Mouse (Mus musculus): Measurements from ENCODE around the gene Mrpl46. TPM values are rescaled to one million over a fixed set of nuclear protein-coding genes. Genes with fewer than 3 reads are reported as not detected.
A peak's percentile ranks its signal among the peaks of the same experiment; 100 is the strongest.

Gene Mrpl46
- polyA plus RNA-seq, 1 experiment from 2014 or later, result 55.9 TPM

DNA sequence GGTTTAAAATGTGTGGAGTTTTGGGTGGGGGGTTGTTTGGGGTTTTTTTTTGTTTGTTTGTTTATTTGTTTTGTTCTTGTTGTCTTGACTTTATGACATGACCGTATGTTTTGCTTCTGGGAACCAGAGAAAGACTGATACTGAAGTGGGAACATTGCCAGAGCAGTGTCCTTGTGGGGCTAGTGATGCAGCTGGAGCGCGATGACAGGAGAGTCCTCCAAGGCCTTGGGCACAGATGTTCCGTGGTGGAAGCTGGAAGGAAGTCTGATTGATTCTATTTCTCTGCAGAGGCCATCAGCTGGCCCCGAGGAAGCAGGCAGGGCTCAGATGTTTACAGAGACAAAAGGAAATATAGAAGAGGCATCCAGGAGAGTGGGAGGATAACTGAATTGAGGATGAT lies 2.6 kb upstream of the Mrpl46 start:
- Histone ChIP-seq H3K27me3 (ENCODE audit: control insufficient read depth, insufficient read depth, low read length) (no peaks in the 10 kb centered on the region), H3K4me3 (replicated peaks; ENCODE audit: low read depth, low read length) (no peak overlapping the region), H3K36me3 (ENCODE audit: control insufficient read depth, insufficient read depth, low read length) (peaks cover 40% of the 10 kb centered on the region), H3K9me3 (ENCODE audit: control insufficient read depth, low read length) (no peaks in the 10 kb centered on the region), H3K27ac (replicated peaks; ENCODE audit: low read depth, low read length) (no peak overlapping the region), H3K4me1 (ENCODE audit: control insufficient read depth, insufficient read depth, low read length) (peaks cover 10% of the 10 kb centered on the region), H3K9ac (replicated peaks; ENCODE audit: low read length) (no peak overlapping the region), H3K4me2 (ENCODE audit: low read length) (no peak overlapping the region)
- 76% methylated on average over 5 of the region's 5 CpGs for WGBS
- no peak for ATAC-seq (ENCODE audit: low FRiP score, low TSS enrichment)
- no peak for DNase-seq

DNA sequence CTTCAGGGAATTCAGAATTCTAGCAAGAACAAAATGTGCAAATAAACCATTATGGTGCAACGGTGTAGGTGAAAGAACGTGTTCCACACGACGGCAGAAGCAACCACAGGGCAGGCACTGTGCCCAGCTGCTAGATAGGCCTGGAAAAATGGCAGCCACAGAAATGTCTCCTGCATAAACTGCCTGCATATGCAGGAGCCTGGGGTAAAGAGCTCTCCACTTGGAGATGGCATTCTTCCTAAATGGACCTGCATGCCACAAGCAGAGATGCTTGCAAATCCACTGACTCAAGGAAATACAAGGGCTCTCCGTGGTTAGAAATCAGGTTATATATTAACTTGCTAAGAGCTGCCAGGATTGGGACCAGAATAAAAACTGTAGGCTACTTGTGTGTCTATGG lies 4.6 kb downstream of the Mrpl46 start:
- Histone ChIP-seq H3K9me3 (ENCODE audit: control insufficient read depth, low read length) (no peaks in the 10 kb centered on the region), H3K9ac (replicated peaks; ENCODE audit: low read length) (no peak overlapping the region), H3K27me3 (ENCODE audit: control insufficient read depth, insufficient read depth, low read length) (no peaks in the 10 kb centered on the region), H3K36me3 (ENCODE audit: control insufficient read depth, insufficient read depth, low read length) (peaks cover 62% of the 10 kb centered on the region), H3K4me3 (replicated peaks; ENCODE audit: low read depth, low read length) (no peak overlapping the region), H3K27ac (replicated peaks; ENCODE audit: low read depth, low read length) (no peak overlapping the region), H3K4me1 (ENCODE audit: control insufficient read depth, insufficient read depth, low read length) (peaks cover 9% of the 10 kb centered on the region), H3K4me2 (ENCODE audit: low read length) (no peak overlapping the region)
- ATAC-seq (ENCODE audit: low FRiP score, low TSS enrichment), result no peak
- DNase-seq, result no peak
- 93% methylated on average over 5 of the region's 5 CpGs for WGBS

DNA sequence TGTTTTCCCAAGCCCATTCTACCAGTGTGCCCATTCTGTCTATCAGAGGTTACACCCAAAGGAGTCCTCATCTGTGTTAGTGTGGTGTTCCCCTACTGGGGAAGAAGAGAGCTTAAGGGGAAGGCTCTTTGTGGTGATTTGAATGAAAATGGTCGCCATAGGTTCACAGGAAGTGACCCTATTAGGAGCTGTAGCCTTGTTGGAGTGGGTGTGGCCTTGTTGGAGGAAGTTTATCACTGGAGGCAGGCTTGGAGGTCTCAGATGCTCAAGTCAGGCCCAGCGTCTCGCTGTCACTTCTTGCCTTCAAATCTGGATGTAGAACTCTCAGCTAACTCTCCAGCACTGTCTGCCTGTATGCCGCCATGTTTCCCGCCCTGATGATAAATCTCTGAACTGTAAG lies 12.4 kb downstream of the Mrpl46 start:
- Histone ChIP-seq H3K36me3 (ENCODE audit: control insufficient read depth, insufficient read depth, low read length) (peaks cover 36% of the 10 kb centered on the region), H3K9me3 (ENCODE audit: control insufficient read depth, low read length) (no peaks in the 10 kb centered on the region), H3K4me3 (replicated peaks; ENCODE audit: low read depth, low read length) (no peak overlapping the region), H3K27ac (replicated peaks; ENCODE audit: low read depth, low read length) (no peak overlapping the region), H3K4me1 (ENCODE audit: control insufficient read depth, insufficient read depth, low read length) (no peaks in the 10 kb centered on the region), H3K27me3 (ENCODE audit: control insufficient read depth, insufficient read depth, low read length) (no peaks in the 10 kb centered on the region), H3K9ac (replicated peaks; ENCODE audit: low read length) (no peak overlapping the region), H3K4me2 (ENCODE audit: low read length) (no peak overlapping the region)
- 89% methylated on average over 5 of the region's 5 CpGs for WGBS
- DNase-seq (no peak), ATAC-seq (ENCODE audit: low FRiP score, low TSS enrichment) (no peak)

DNA sequence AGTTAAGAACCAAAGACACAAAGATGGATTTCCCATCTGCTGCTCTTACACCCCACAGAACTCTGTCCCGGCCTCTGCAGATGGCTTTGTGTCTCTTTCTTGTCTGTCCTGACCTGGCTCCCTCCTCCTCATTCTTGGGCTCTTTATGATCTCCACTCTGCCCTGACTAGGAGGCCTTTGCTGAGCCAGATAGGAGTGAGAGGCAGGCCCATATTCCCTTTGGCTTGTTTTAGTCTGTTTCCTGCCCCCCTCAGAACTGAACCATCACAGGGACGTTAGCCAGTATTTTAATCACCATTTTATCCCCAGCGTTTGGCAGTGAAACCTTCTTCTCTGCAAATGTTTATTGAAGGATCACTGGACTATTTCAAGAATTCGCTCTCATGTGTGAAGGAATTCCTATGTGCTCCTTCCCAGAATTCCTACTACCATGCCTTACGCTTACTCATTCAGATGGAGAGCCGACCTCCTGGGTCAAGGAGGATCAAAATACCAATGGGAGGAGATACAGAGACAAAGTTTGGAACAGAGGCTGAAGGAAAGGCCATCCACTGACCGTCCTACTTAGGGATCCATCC lies 14.2 kb downstream of the Mrpl46 start:
- no peak for DNase-seq
- Histone ChIP-seq H3K4me2 (ENCODE audit: low read length) (no peak overlapping the region), H3K4me1 (ENCODE audit: control insufficient read depth, insufficient read depth, low read length) (no peaks in the 10 kb centered on the region), H3K36me3 (ENCODE audit: control insufficient read depth, insufficient read depth, low read length) (peaks cover 18% of the 10 kb centered on the region), H3K4me3 (replicated peaks; ENCODE audit: low read depth, low read length) (no peak overlapping the region), H3K27me3 (ENCODE audit: control insufficient read depth, insufficient read depth, low read length) (no peaks in the 10 kb centered on the region), H3K27ac (replicated peaks; ENCODE audit: low read depth, low read length) (no peak overlapping the region), H3K9me3 (ENCODE audit: control insufficient read depth, low read length) (no peaks in the 10 kb centered on the region), H3K9ac (replicated peaks; ENCODE audit: low read length) (no peak overlapping the region)
- ATAC-seq (ENCODE audit: low FRiP score, low TSS enrichment), result no peak
- WGBS, result 78% methylated on average over 7 of the region's 7 CpGs

DNA sequence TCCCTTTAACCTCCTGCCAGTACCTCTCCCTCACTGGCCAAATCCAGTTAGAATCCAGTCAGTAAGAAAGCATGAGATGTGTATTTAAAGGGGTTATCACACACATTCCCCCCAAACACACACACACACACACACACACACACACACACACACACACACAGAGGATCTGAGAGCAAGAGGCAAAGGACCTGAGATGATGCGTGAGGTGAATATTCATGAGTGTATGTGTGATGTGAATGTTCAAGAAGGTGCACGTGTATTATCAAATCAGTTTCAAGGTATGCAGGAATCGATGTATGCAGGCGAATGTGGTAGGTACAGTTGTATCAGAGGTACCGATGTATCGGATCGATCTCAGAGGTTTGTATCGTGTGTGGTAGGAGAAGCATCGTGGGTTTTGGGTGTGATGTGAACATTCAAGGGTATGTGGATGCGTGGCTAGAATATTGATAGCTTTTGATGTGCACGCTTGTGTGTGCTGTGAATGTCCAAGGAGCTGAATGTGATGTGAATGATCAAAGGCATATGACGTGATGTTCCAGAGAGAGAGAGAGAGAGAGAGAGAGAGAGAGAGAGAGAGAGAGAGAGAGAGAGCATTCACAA lies 15.3 kb downstream of the Mrpl46 start:
- WGBS, result 68% methylated on average over 12 of the region's 12 CpGs
- Histone ChIP-seq H3K27ac (replicated peaks; ENCODE audit: low read depth, low read length) (peak overlapping the region; percentile 67), H3K4me1 (ENCODE audit: control insufficient read depth, insufficient read depth, low read length) (no peaks in the 10 kb centered on the region), H3K4me2 (ENCODE audit: low read length) (no peak overlapping the region; the same call in 1 of the 2 replicates), H3K4me3 (replicated peaks; ENCODE audit: low read depth, low read length) (no peak overlapping the region), H3K9ac (replicated peaks; ENCODE audit: low read length) (no peak overlapping the region), H3K36me3 (ENCODE audit: control insufficient read depth, insufficient read depth, low read length) (peaks cover 7% of the 10 kb centered on the region), H3K9me3 (ENCODE audit: control insufficient read depth, low read length) (no peaks in the 10 kb centered on the region), H3K27me3 (ENCODE audit: control insufficient read depth, insufficient read depth, low read length) (no peaks in the 10 kb centered on the region)
- peak; percentile 72 for DNase-seq
- ATAC-seq (ENCODE audit: low FRiP score, low TSS enrichment), result peak; percentile 53; the same call in 1 of the 2 replicates

DNA sequence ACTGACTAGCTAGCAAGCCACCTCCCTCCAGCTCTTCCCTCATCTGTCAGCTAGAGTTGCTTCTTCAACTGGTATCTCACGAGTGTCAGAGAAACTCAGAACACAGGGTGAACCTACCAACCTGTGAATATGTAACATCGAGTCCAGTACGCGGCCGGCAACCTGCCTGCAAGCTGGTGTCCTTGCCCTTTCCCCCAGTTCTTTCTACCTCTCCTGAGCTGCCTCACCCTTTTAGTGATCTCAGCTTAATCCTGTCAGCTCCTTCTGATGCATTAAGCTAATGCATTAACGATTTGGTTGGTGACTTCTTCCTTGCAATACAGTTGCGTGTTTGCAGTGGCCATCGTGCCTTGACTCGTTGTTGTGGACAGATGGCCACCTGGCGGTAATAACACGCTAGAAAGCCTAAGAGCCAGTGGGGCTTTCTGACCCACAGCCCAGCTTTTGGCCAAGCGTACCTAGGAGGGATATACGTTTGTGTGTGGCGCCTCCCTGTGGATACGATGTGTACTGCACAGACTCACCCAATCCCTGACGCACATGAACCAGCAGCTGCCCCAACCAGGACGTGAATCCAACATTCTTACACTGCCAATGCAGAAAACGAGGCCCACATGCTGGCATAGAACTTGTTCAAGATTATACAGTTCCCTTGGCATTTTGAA lies 17.2 kb downstream of the Mrpl46 start:
- no peaks in the 10 kb centered on the region for H3K27me3 ChIP-seq (ENCODE audit: control insufficient read depth, insufficient read depth, low read length)
- no peak overlapping the region for H3K27ac ChIP-seq (replicated peaks; ENCODE audit: low read depth, low read length)
- H3K9me3 ChIP-seq (ENCODE audit: control insufficient read depth, low read length), result no peaks in the 10 kb centered on the region
- H3K36me3 ChIP-seq (ENCODE audit: control insufficient read depth, insufficient read depth, low read length), result no peaks in the 10 kb centered on the region
- WGBS, result 22% methylated on average over 18 of the region's 18 CpGs
- H3K4me2 ChIP-seq (ENCODE audit: low read length), result peak overlapping the region; percentile 9; the same call in 1 of the 2 replicates
- peak; percentile 71; the same call in 1 of the 2 replicates for ATAC-seq (ENCODE audit: low FRiP score, low TSS enrichment)
- no peak overlapping the region for H3K4me3 ChIP-seq (replicated peaks; ENCODE audit: low read depth, low read length)
- DNase-seq, result peak; percentile 94
- no peaks in the 10 kb centered on the region for H3K4me1 ChIP-seq (ENCODE audit: control insufficient read depth, insufficient read depth, low read length)
- no peak overlapping the region for H3K9ac ChIP-seq (replicated peaks; ENCODE audit: low read length)

DNA sequence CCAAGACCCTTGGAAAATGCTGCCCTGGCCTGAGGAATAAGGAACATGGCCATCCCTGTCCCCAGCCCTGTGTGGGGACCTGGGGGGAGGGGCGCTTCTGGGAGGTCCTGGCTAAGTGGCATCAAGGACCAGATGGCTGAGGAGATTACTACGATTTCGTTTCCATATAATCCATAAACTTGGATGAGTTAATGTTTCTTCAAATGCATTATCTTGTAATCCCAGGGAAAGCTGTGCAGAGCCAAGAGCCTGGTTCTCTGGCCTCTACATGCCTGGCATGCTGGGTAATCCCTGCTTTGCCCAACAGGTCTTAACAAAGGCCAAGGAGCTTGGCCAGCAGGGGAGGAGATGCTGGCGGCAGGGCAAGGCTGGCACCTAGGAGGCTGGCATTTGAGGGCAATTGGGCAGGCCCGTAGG lies 18.1 kb downstream of the Mrpl46 start:
- Histone ChIP-seq H3K27ac (replicated peaks; ENCODE audit: low read depth, low read length) (no peak overlapping the region), H3K4me1 (ENCODE audit: control insufficient read depth, insufficient read depth, low read length) (no peaks in the 10 kb centered on the region), H3K4me3 (replicated peaks; ENCODE audit: low read depth, low read length) (no peak overlapping the region), H3K4me2 (ENCODE audit: low read length) (no peak overlapping the region), H3K36me3 (ENCODE audit: control insufficient read depth, insufficient read depth, low read length) (no peaks in the 10 kb centered on the region), H3K27me3 (ENCODE audit: control insufficient read depth, insufficient read depth, low read length) (no peaks in the 10 kb centered on the region), H3K9me3 (ENCODE audit: control insufficient read depth, low read length) (no peaks in the 10 kb centered on the region), H3K9ac (replicated peaks; ENCODE audit: low read length) (no peak overlapping the region)
- WGBS, result 64% methylated on average over 5 of the region's 5 CpGs
- ATAC-seq (ENCODE audit: low FRiP score, low TSS enrichment) (no peak), DNase-seq (no peak)

DNA sequence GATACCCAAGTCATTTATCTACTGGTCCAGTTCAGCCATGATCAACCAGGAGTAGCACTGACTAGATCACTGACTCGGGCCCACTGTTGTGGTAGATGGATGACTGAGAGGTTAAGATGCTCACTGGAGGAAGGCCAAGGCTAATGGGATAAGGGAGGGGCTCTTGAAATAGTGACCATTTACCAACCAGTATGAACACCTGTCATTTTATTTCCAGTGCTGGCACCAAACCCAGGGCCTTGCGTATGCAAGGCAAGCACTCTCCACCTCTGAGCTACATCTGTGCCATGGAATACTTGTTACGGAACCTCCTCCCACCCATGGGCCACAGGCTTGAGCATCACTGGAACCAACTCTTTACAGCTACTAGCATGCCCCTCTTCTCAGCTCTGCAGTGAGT lies 19.5 kb downstream of the Mrpl46 start:
- Histone ChIP-seq H3K27ac (replicated peaks; ENCODE audit: low read depth, low read length) (no peak overlapping the region), H3K9ac (replicated peaks; ENCODE audit: low read length) (no peak overlapping the region), H3K9me3 (ENCODE audit: control insufficient read depth, low read length) (no peaks in the 10 kb centered on the region), H3K36me3 (ENCODE audit: control insufficient read depth, insufficient read depth, low read length) (no peaks in the 10 kb centered on the region), H3K4me1 (ENCODE audit: control insufficient read depth, insufficient read depth, low read length) (no peaks in the 10 kb centered on the region), H3K4me3 (replicated peaks; ENCODE audit: low read depth, low read length) (no peak overlapping the region), H3K27me3 (ENCODE audit: control insufficient read depth, insufficient read depth, low read length) (no peaks in the 10 kb centered on the region), H3K4me2 (ENCODE audit: low read length) (no peak overlapping the region)
- 98% methylated on average over 3 of the region's 3 CpGs for WGBS
- ATAC-seq (ENCODE audit: low FRiP score, low TSS enrichment) (no peak), DNase-seq (no peak)

Data from midbrain, embryonic 14.5 days (tissue).